Mouse (Mus musculus): ENCODE data around the gene Slc6a20b. TPM values are rescaled to one million over a fixed set of nuclear protein-coding genes. Genes with fewer than 3 reads are reported as not detected.
"Not testable (repeated sequence)": the region's sequence is repeated elsewhere in the genome, so short reads cannot be mapped to it uniquely, and the experiment has no call there.

The Slc6a20b gene
- 0.38 to 0.87 TPM (median 0.43 TPM) in 3 replicates for total RNA-seq (2017)

GRCm38 (mm10) chr9:123632281-123632680 lies at the start of gene Slc6a20b:
Slc6a20b (minus strand) TSS chr9:123632565.
- ATAC-seq (replicated peaks; ENCODE audit: insufficient number of reproducible peaks, low FRiP score, low TSS enrichment, poor library complexity, severe bottlenecking): no peak

- ATAC-seq (replicated peaks; ENCODE audit: insufficient number of reproducible peaks, low FRiP score, low TSS enrichment, poor library complexity, severe bottlenecking): no peak
Measured at GRCm38 (mm10) chr9:123679198-123679597, 46.8 kb upstream of the Slc6a20b start.

GRCm38 (mm10) chr9:123678327-123679105 lies 46.2 kb upstream of the Slc6a20b start, which contains the start of the genes Ccr9 and Slc6a20a:
Ccr9 (plus strand) TSS chr9:123678439.
Slc6a20a (minus strand) TSS chr9:123678885.
- ATAC-seq (replicated peaks; ENCODE audit: insufficient number of reproducible peaks, low FRiP score, low TSS enrichment, poor library complexity, severe bottlenecking): no peak

GRCm38 (mm10) chr9:123665645-123666044 lies 33.3 kb upstream of the Slc6a20b start:
- no peak for ATAC-seq (replicated peaks; ENCODE audit: insufficient number of reproducible peaks, low FRiP score, low TSS enrichment, poor library complexity, severe bottlenecking)

- not testable (repeated sequence) for ATAC-seq (replicated peaks; ENCODE audit: insufficient number of reproducible peaks, low FRiP score, low TSS enrichment, poor library complexity, severe bottlenecking)
Measured at GRCm38 (mm10) chr9:123659986-123660676, 27.8 kb upstream of the Slc6a20b start.

- no peak for ATAC-seq (replicated peaks; ENCODE audit: insufficient number of reproducible peaks, low FRiP score, low TSS enrichment, poor library complexity, severe bottlenecking)
Measured at GRCm38 (mm10) chr9:123658981-123659380, 26.6 kb upstream of the Slc6a20b start.

GRCm38 (mm10) chr9:123657457-123657856 lies 25.1 kb upstream of the Slc6a20b start:
- no peak for ATAC-seq (replicated peaks; ENCODE audit: insufficient number of reproducible peaks, low FRiP score, low TSS enrichment, poor library complexity, severe bottlenecking)

- no peak for ATAC-seq (replicated peaks; ENCODE audit: insufficient number of reproducible peaks, low FRiP score, low TSS enrichment, poor library complexity, severe bottlenecking)
Measured at GRCm38 (mm10) chr9:123651369-123651768, 19.0 kb upstream of the Slc6a20b start.

GRCm38 (mm10) chr9:123649785-123650511 lies 17.6 kb upstream of the Slc6a20b start:
- ATAC-seq (replicated peaks; ENCODE audit: insufficient number of reproducible peaks, low FRiP score, low TSS enrichment, poor library complexity, severe bottlenecking): no peak

GRCm38 (mm10) chr9:123640106-123640505 lies 7.7 kb upstream of the Slc6a20b start:
- no peak for ATAC-seq (replicated peaks; ENCODE audit: insufficient number of reproducible peaks, low FRiP score, low TSS enrichment, poor library complexity, severe bottlenecking)

- ATAC-seq (replicated peaks; ENCODE audit: insufficient number of reproducible peaks, low FRiP score, low TSS enrichment, poor library complexity, severe bottlenecking): no peak; the same call in 1 of the 2 replicates
Measured at GRCm38 (mm10) chr9:123638668-123639089, 6.3 kb upstream of the Slc6a20b start.

GRCm38 (mm10) chr9:123638231-123638630 lies 5.9 kb upstream of the Slc6a20b start:
- ATAC-seq (replicated peaks; ENCODE audit: insufficient number of reproducible peaks, low FRiP score, low TSS enrichment, poor library complexity, severe bottlenecking): no peak

- ATAC-seq (replicated peaks; ENCODE audit: insufficient number of reproducible peaks, low FRiP score, low TSS enrichment, poor library complexity, severe bottlenecking): no peak
Measured at GRCm38 (mm10) chr9:123636771-123637170, 4.4 kb upstream of the Slc6a20b start.

- ATAC-seq (replicated peaks; ENCODE audit: insufficient number of reproducible peaks, low FRiP score, low TSS enrichment, poor library complexity, severe bottlenecking): no peak
Measured at GRCm38 (mm10) chr9:123632993-123633392, 628 bp upstream of the Slc6a20b start.

- ATAC-seq (replicated peaks; ENCODE audit: insufficient number of reproducible peaks, low FRiP score, low TSS enrichment, poor library complexity, severe bottlenecking): no peak
Measured at GRCm38 (mm10) chr9:123631666-123632065, 699 bp downstream of the Slc6a20b start.

- ATAC-seq (replicated peaks; ENCODE audit: insufficient number of reproducible peaks, low FRiP score, low TSS enrichment, poor library complexity, severe bottlenecking): no peak
Measured at GRCm38 (mm10) chr9:123625821-123626220, 6.5 kb downstream of the Slc6a20b start.

GRCm38 (mm10) chr9:123624741-123625140 lies 7.6 kb downstream of the Slc6a20b start:
- no peak for ATAC-seq (replicated peaks; ENCODE audit: insufficient number of reproducible peaks, low FRiP score, low TSS enrichment, poor library complexity, severe bottlenecking)

GRCm38 (mm10) chr9:123620311-123621098 lies 11.9 kb downstream of the Slc6a20b start:
- ATAC-seq (replicated peaks; ENCODE audit: insufficient number of reproducible peaks, low FRiP score, low TSS enrichment, poor library complexity, severe bottlenecking): no peak

All from monocyte, adult 5-6 weeks (primary cell).